Mouse (Mus musculus): ENCODE measurements around the gene P3h4.

GRCm38 (mm10) chr11:100435678-100436246 is 21.1 kb upstream of the P3h4 start:
- TF ChIP-seq E2F4 (IDR thresholded peaks at IDR 0.05; ENCODE audit: insufficient read depth), result no peak
- TF ChIP-seq TCF12 (IDR thresholded peaks at IDR 0.05; ENCODE audit: insufficient read depth, poor library complexity, severe bottlenecking), result no peak
- no peak for TF ChIP-seq USF1 (IDR thresholded peaks at IDR 0.05; ENCODE audit: low read depth)
- no peak for TF ChIP-seq POLR2AphosphoS2 (IDR thresholded peaks at IDR 0.05; ENCODE audit: insufficient read length, low read depth)
- TF ChIP-seq MAX (IDR thresholded peaks at IDR 0.05; ENCODE audit: low read depth), result no peak
- TF ChIP-seq POLR2A (IDR thresholded peaks at IDR 0.05; ENCODE audit: insufficient read length, low read depth), result no peak
- TF ChIP-seq MYOG (IDR thresholded peaks at IDR 0.05; ENCODE audit: control insufficient read depth in 1 of 3, insufficient read depth in 1 of 3, insufficient read length in 2 of 3, low read depth in 2 of 3), result no peak
- no peak for TF ChIP-seq MYOD1 (IDR thresholded peaks at IDR 0.05; ENCODE audit: control insufficient read depth in 1 of 3, insufficient read length in 2 of 3, low read depth in 2 of 3)
- TF ChIP-seq SRF (IDR thresholded peaks at IDR 0.05; ENCODE audit: control insufficient read depth, insufficient read length, low read depth), result no peak
- no peak for TF ChIP-seq TCF3 (IDR thresholded peaks at IDR 0.05; ENCODE audit: insufficient read length, low read depth)
- TF ChIP-seq CEBPB (IDR thresholded peaks at IDR 0.05; ENCODE audit: insufficient read depth, poor library complexity, severe bottlenecking), result no peak
